Mouse (Mus musculus) spleen, adult 12 weeks (tissue): ENCODE data around the gene Slc26a8.

ENCODE experiments used
- DNase-seq: peaks from one replicate; pipeline ENCODE4 v3.0.0; 2022; ENCODE audit warnings: low spot score

Gene Slc26a8

DNA sequence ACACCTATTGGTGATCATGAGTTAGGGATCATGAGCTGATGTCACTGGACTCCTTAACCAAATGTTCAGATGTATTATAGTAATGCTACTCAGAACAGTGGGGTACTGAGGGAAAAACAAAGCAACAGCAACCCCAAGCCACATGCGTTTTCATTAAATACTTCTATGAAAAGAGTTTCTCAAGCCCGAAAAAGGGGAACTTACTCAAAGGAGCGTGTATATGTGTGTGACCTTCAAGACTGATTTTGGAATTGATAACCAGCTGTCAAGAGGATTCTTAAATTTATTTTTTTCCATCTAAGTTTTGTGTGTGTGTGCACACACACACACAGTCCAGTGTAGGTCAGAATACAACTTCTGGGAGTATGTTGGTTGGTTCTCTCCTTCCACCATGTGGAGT is 49.9 kb downstream of the Slc26a8 start:
- no peak for DNase-seq

DNA sequence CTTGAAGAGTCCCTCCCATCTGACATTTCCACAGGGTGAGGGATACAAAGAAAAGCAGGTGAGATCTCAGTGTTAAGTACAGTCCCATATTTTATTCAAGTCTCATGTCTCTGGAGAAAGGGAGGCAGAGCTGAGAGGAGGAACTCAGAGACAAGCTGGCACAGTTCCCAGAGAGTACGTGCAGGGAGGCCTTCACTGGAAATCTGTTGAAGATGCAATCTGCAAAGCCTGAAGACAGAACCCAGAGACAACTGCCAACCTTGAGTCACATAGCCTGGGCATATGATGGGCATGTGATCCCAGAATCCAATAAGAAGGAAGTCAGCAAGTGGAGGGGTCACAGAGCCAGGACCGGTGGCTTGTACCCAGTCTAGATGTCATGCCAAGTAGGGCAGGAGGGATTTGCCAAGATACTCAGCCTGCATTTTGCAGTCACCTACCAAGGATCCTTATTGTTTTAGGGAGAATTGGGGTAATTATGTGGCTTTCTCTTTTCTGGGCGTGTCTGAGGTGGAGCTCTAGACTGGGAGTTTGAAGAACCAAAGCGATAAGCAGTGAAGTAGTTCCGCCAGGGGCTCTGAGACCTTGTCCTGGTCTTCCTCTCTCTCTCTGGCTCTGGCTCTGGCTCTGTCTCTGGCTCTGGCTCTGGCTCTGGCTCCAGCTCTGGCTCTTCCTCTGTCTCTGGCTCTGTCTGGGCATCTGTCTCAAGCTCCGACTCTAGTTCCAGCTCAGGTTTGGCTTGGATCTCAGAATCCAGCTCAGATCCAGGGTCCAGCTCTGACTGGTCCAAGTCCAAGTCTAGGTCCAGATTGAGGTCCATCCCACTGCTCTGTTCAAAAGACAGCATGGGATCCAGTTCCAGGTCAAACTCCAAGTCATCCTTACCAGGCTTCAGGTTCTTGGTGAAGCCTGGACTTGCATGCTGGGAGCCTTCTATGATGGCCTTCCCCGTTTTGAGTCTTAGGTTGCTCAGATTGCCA is 52.0 kb downstream of the Slc26a8 start:
- no peak for DNase-seq

DNA sequence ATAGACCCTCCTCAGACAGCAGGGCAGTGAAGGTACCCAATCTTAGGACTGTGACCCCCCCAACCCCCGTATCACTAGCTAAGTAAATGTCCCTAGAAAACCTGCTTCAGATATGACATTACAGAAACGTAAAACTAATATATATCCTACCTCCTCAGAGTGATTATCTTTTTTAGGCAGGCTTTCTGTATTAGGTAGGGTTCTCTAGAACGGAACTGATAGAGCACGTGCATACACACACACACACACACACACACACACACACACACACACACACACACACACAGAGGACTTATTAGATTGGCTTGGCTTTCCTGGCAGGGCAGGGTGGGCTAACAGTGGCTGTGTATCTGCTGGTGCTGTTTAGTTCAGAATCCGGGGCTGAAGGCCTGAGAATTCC is 54.2 kb downstream of the Slc26a8 start:
- DNase-seq, result no peak

DNA sequence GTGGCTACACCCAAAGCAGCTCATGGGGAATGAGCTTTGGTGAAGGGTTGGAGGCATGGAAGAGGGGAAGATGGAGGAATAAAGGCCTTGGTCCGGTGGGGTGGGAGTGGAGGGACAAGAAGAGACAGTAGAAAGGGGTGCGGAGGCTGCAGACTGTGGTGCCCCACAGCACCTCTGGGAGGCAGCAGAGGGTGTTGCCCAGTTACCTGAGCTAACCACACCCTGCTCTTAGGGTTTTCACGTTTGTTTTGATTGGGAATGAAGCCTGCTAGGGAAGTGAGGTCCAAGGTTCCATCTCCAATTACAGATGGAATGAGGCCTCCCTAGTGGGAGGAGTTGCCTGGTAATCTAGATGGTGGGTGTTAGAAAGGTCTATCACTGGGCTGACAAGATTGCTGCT is 60.9 kb downstream of the Slc26a8 start:
- no peak for DNase-seq

GRCm38 (mm10) chr17:28628248-28629124 is 61.5 kb downstream of the Slc26a8 start:
- no peak for DNase-seq

DNA sequence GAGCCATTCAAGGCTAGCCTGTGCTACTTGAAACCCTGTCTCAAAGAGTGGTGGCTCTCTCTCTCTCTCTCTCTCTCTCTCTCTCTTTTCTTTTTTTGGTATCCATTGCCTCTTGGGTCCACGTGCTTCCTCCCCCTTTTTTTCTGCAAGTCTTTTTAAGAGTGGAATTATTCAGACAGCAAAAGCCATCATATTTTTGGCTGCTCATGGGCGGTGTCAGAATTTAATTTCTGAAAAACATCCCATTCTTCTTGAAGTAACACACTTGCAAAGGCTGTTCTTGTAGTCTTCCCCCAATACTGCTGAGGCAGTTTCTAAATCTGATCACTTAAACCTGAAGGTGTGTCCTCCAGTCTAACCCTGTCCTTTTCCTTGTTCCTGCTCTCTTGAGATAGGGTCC is 63.1 kb downstream of the Slc26a8 start:
- DNase-seq, result no peak

- no peak for DNase-seq
Observed at GRCm38 (mm10) chr17:28625327-28625726, 64.7 kb downstream of the Slc26a8 start.

DNA sequence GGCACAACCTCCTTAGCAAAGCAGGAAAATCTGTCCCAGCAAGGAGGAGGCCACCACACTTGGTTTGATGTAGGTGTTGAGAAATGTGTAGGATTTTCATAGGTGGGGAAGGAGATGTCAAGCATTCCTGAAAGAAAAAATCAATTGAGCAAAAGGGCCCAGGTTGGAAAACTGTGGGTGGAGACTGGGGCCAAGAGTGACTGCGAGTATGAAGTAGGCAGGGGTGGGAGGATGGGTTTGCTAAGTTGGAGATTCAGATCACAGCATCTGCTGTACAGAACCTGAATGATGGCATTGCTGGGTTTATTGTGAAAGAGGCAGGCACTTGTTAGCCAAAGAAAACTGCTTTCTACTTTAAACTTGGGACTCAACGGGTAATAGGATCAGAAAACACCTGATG is 65.2 kb downstream of the Slc26a8 start:
- DNase-seq, result no peak

DNA sequence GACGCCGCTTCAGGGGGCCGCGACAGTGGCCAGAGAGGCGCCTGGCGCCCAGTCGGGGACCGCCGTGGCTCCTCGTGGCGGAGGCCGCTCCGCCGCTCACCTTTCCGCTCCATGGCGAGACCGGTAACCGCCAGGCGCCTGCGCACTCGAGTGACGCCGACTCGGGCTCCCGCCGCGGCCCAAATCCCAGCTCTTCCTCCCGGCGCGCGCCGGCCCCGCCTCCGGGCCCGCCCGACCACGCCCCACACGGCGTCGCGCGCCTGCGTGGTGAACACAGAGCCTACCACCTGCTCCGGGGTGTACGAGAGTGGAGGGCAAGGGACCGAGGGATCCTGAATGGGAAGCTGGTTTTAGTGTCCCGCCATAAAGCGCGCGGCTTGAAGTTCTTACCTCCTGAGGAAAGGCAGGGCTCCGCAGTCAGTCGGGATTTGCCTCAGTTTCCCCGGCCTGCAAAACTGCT is 67.7 kb downstream of the Slc26a8 start, which contains the start of gene Srpk1:
Srpk1 (minus strand) TSS at position 410 of the 460 bp plus-strand sequence.
- peak; percentile 77 for DNase-seq

DNA sequence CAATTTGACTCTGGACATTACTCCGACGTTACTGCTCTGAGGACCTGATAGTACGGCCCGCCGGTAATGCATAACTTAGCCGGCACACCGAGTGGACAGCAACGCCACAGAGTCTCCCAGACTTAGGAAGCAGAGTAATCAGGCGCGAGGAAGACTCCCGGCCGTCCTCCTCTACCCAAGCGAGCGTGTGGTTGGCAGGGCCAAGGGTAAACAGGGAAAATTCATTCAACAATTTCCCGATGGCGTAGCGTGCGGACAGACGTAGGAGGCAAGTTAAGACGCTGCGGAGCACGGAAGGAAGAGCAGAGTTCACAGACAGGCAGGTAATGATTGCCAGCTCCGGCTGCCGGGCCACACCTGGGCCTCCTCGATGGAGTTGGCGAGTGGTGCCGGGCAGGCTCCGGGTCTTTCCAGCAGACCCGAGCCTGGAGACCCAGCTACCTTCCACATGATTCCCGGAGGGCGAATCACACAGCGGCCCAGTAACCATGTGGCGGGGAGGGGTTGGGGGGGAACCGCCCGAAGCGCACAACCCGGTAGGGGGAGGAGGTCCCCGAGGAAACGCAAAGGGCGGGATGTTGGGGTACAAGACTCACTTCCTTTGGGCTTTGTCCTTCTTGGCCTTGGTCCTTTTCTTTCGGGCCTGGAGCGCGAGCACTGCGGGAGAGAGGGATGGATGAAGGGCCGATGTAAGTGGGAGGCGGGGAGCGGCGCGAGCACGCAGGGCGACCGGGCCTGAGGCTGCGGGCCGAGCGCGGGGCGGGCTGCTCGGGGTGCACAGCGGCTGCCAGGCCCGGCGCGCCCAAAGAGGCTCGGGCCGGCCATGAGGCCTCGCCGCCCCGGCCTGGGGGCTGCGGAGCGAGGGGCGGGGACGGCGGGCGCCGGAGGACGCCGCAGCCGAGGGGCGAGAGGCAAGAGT is 68.4 kb downstream of the Slc26a8 start:
- DNase-seq, result peak; percentile 35

DNA sequence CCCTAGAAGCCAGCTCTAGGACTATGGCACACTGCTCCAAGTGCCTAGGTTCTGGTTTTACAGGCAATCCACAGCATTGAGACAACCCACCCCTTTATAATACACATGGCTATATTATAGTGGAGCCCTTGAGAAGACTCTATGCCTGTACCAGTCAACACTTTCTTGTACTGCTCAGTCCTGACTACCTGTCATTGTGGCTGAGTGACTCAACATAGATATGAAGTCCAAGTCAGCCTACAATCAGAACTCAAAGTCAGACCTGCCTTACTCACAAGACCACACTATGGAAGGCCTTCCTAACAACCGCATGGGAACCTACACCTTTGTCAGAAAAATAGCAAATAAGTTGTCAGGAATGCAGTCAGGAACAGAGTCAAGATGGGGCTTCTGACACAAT is 71.3 kb downstream of the Slc26a8 start:
- no peak for DNase-seq

DNA sequence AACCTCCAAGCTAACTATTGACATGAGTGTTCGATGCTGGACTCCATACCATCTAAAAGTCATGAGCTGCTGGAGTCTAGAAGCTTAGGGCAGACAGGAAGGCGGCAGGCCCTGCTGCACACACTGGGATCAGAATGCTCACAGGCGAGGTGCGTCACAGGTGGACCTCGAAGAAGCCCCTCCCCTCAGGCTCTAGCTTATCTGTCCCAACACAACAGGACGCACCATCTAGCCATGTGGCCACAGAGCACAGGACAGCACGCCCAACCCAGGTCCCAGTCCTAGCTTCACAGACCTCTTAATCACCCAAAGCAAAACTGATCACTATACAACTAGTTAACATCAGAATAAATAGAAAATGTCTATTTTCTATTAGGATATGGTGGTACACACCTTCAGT is 71.9 kb downstream of the Slc26a8 start:
- DNase-seq, result no peak

DNA sequence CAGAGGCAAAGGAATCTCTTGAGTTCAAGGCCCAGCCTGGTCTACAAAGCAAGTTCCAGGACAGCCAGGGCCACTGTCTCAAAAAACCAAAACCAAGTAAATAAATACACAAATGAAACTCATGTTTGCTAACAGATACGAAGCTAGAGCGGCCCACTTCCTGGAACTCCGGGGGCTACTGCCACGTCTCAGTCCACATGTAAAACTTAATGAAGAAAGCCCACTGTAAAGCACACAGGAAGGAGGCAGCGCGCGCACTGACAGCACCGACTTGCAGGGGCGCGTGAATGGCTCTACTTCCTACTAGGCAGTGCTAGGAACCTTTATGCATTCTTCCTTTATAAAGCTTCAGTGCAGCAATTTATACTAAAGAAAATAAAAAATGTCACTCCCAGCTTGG is 72.4 kb downstream of the Slc26a8 start:
- DNase-seq, result no peak

DNA sequence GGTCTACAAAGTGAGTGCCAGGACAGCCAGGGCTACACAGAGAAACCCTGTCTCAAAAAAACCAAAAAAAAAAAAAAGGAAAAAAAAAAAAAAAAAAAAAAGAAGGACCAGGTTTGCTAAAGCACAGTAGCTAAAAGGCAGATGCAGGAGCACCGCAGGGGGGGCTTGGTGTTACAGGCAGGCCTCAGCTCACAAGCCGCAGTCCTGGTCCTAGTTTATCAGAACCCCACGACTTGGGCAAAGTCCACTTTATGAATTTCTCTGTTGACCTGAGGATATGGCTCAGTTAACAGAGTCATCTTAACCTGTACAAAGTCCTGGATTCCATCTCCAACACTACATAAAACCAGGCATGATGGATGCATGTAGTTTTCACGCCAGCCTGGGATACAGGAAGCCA is 74.7 kb downstream of the Slc26a8 start:
- no peak for DNase-seq

- DNase-seq, result no peak
Observed at GRCm38 (mm10) chr17:28613096-28613495, 76.9 kb downstream of the Slc26a8 start.

GRCm38 (mm10) chr17:28612603-28613002 is 77.4 kb downstream of the Slc26a8 start:
- DNase-seq, result no peak

GRCm38 (mm10) chr17:28609543-28609942 is 80.5 kb downstream of the Slc26a8 start:
- no peak for DNase-seq

DNA sequence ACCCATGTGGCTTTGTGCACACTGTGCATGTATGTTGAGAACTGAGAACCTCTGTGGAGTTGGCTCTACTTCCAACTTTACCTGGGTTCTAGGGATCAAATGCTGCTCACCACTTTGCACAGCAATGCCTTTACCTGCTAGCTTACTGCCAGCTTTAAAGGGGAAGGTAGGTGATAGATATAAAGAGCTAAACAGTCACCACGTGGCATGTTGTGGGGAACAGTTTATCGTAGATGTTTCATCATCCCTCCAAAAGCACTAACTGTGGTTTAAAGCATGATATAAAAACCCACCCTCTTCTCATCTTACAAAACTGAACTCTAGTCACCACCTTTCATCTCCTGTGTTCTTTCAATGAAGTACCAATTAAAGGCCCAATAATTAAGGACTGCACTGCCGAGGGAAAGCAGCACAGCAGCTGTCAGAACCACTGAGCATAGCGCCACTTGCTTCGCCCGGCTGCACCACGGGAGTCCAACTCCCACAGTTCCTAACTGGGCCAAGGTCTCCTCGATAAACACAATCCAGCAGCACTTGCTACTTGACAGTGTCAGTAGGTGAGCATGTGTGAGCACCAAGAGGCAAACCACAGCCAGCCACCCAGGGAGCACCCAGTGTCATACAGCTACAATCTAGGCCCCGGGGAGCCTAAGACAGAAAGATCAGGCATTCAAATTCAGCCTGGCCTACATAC is 88.3 kb downstream of the Slc26a8 start:
- DNase-seq, result no peak

- DNase-seq, result no peak
Observed at GRCm38 (mm10) chr17:28600780-28601179, 89.3 kb downstream of the Slc26a8 start.

DNA sequence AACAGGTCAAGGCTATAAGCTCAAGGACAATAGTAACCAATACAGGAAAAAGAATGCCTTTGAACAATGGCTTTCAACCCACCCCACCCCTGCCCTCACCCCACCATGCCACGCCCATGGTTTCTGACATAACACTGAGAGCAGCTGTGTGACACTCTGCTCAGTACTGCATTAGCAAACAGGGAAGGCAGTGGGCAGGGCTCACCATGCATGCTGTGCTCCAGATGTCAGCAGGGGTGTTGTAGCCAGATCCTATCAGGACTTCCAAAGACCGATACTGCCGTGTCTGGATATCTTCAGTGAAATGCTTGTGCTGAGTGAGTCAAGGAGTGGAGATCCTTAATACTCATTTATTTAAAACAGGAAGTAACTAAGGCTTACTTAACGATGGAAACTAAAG is 96.1 kb downstream of the Slc26a8 start:
- DNase-seq, result no peak

- DNase-seq, result peak; percentile 57
Observed at GRCm38 (mm10) chr17:28592998-28593397, 97.0 kb downstream of the Slc26a8 start.
